Mouse (Mus musculus): ENCODE measurements at regions not wholly inside any gene's neighbourhood (a gene's known extent, or its start where the extent isn't known, plus 50 kb on each side); places are given as distances from the start of the nearest gene placed in this dataset.

DNA sequence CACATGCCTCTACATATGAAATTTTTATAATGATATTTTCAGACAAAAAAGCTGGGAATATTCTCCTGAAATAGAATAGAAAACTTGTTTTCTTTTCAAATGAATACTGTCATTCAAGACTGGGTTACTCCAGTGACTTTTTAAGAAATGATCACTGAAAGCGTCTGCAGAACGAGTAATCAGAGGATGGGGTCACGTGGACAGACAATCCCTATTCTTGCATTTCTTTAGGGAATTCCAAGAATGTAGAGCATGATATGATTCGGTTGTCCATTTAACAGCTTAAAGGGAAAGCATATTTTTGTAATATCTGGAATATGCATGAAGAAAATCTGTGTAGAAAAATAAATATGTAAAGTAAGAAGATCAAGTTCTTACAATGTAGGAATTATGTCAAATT is 65.6 kb downstream of the 4933402N22Rik start:
- no peak for DNase-seq

DNA sequence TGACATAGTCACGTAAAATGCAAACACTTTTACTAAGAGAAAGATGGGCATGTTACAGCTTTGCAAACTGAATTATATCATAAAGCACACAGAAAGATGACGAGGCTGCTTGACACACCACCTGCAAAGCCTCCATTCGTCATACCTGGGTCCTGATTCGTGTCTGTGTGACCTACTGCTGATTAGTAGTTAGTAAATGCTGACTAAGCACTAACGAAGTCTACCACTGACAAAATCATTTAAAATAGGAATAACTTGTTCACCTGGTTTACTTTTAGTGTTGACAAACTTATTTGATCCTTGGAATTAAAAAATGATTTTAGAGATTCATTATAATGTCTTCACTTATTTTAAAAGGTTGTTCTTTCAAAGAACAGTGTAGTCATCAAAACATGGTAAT is 71.3 kb downstream of the 4933402N22Rik start:
- no peak for DNase-seq

DNA sequence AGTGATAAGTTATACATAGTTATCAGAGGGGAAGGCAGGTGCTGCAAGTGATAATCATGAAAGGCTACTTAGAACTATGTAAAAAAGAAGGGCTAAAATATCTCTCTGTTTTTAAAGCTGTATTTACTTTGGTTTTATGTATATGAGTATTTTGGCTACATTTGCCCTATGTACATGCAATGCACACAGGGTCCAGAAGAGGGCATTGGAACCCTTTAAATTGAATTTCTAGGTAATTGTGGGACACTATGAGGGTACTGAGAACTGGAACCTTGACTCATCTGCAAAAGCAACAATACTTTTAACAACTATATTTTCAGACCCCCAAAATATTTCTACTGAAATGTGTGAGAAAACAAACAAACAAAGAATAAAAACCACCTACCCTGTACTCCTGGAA is 82.9 kb downstream of the 4933402N22Rik start:
- DNase-seq = no peak

DNA sequence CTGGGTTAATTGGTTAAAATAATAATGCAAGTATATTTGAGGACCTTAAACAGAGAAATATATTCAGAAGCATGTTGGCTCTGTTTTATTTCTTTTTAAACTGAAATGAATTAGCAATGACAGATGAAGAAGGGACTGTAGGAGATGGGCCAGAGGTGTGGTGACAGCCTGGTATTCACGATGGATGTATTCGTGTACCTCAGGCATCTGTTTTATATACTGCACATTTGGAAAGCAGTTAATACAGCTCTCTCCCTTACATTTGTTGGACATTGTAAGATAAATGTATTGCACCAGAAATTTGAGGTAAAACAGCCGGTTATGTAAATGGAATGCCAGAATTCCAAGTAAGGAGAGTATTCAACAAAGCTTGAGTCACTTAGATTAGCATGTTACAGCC is 88.6 kb downstream of the 4933402N22Rik start:
- no peak for DNase-seq

DNA sequence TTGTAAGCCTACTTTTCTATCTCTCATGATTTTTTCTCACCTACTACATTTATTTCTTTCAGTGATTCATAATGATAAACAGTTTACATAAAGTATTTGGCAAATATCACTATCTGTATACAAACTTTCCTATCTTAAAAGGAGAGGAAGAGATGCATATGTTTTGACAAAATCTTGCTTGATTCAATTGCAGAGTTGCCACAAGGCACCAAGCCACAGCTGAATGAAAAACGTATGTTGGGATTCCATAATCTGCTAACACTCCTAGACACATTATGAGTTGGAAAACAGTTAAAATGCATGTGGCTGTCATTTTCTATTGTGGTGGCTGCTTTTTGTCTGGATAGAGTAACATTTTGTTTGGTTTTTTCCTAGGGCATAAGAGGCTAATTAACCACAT is 98.5 kb downstream of the 4933402N22Rik start:
- DNase-seq = no peak

DNA sequence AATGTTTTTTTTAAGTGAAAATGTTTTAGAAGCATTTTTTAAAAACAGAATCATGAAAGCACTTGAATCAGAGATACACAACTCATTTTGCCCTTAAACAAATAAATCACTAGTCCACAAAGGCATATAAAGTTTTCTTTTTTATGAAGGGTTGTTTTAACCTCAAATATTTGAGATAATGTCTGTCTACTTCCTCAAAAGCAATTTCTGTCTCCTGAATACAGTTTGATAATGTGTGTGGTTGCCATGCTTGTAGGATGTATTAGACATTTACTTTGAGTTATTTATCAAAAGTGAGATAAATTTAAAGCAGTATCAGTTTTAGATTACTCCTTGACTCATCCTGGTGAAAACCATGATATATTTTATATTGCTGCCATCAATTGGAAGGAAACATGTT is 102.6 kb downstream of the 4933402N22Rik start:
- DNase-seq = no peak

DNA sequence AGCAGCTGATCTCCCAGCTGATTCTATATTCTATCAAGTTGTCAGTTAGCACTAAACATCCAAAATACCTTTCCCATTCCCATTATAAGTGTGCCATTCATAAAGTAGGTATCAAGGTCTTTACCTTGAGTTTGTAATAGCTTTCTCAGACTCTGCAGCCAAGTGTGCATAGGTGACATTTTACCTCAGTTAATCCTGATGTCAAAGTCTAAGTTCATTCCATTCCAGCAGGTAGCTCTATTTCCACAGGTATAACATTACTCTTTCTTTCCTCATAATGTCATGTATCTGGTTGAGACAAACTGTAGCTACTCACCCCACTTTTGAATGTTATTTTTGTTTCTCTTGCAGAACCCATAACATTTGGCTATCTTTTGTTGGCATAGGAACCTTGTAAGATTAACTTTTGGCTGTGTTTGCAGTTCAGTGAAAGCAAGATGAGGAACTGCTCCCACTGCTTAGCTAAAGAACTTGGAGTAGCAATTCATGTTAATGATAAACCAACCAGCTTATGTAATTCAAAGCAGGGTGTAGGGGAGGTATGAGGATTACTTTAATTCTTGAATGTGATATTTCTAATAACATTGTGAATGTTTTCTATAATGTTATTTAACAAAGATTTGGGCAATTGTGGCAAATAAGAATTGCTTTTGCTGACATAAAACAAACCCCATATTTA is 107.0 kb downstream of the 4933402N22Rik start:
- DNase-seq = no peak

DNA sequence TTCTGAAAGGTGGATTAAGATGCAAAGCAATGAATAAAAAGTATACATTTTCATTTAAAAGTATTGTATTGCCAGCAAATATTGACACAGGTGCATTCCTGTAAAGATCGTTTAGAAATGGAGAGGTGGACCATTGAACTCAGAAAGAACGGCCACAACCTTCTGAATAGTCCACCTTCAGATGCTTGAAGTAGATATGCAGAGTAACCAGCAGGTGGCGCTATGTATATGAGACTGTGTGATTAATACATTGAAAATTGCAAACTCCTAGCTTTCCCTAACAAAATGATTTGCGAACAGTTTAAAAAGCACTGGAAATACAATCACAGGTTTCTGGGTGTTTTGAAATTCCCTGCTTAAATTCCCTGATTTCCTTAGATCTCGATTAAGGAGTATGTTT is 112.2 kb downstream of the 4933402N22Rik start:
- DNase-seq = peak; percentile 62

DNA sequence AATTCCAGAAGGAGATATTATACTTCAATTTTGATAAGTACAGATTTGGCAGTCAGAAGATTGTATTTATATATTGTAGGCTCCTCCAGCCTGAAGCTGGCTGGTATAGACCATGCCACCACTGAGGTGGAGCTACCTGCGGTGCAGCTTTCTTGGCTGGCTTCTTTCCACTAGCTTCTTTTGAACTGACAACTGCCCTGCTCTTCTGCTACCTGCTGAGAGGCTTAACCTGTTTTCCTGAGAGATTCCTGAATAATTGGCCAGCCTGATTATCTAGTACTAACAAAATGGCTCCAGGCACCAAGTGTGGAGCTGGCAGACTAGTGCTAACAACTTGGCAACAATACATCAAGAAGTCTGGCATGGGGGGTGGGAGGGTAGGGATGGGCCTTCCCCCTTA is 132.0 kb downstream of the 4933402N22Rik start:
- no peak for DNase-seq

DNA sequence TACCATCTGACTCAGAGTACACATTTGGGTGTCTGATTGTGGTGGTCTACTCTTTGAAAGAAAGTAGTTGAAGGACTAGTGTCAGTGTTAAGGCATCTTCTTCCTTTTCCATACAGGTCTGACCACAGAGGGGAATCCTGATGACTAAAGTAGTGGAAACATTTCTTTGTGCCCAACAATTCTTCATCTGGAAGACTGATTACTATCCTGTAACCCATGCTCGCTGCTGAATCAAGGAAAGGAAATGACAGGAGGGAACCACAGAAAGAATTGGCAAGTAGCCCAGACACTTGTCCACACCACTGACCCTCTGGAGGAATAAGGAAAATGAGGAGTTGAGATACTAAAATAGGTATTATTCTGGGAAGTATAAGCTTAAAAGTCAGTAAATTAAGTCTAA is 162.3 kb downstream of the 4933402N22Rik start:
- no peak for DNase-seq

DNA sequence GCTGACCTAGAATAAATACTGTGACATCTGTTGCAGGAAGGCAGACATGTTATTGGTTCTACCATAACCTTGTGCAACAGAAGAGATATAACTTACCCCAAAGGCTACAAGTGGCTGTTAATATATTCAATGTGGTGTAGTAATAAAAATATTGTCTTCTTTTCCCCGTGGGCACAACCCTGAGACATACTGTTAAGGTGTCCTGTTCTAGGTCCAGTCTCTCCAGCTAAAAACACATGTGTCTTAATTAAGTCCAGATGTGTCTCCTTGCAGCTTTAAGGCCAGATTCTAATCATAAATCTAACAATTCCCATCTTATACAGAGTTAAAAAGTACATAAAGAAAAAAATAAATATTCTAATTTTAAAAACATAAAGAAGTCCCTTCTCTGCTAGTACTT is 175.8 kb downstream of the 4933402N22Rik start:
- no peak for DNase-seq

DNA sequence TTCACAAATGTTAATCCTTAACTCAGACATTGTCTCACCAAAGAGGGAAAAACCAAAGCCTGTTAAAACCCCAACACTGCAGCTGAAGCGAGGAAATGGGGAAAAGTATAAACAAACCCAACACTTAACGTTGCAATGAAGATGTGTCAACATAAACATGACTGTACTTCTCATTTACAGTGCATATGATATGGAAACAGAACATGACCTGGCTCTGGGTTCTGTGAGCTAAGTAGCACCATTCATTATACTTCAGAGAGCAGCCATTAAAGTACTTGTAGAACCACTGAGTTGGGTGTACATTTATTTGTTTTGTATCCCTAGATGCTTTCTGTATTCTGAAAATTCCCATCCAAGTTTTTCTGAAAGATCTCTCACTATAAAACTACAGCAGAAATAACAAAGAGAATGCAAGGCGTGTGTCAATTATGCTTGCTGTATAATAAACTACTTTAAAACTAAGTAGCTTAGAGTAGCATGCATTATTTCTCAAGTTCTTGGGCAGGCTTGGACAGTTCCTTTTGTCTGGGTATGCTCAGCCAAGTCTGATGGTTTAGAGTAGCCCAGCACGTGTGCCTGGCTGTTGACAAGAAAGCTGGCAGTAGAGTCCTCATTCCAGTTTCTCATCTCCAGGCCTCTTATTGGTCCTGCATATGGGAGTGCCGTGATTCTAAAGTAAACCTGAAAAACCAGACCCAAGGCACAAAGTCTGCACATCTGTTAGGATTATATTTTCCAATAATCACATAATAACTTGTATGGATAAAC is 198.9 kb downstream of the 4933402N22Rik start:
- no peak for DNase-seq

DNA sequence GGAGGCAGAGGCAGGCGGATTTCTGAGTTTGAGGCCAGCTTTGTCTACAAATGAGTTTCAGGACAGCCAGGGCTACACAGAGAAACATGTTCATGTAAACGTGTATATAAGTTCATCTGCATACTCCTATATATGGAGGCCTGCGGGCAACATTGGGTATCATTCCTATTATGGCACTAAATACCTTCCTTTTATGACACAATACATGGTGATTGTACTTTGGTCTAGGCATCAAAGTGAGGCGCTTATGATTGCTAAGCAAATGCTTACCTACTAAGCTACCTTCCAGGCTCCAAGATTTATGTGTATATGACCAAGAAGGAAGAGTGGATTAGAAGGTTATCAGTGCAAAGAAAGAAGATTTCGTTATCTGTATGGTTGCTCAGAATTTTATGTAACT is 207.1 kb downstream of the 4933402N22Rik start:
- no peak for DNase-seq

DNA sequence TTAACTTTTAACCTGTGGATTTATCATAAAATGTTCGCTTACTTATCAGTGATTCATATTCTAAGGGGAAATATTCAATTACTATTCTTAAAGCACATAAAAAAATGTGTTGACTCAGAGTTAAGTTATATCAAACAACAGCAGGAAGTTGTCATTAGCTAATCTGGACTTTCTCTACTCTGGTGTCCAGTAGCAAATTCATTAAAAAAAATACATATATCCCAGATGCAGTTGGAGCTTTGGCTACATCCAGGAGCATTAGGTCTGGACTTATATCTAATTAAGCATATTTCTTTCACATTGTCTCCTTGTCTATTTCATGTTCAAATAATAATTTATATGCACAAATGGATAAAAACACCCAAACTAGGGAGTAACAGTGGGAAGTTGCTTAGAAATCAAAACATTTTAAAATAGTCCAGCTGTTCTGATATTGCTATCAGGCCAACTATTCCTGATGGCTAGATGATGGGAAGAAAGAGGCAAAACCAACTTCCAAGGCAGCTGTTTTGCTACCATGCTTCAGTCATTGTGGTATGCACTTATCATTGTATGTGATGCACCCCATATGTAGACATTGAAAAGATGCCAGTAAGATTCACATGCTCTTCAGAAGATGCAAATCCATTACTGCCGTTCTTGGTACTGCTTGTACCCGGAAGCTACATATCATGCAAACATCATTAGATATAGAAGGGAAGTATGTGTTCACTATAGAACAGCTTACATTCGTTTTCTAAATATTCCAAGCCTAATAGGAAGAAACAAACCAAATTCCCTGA is 209.8 kb downstream of the 4933402N22Rik start:
- DNase-seq = no peak

DNA sequence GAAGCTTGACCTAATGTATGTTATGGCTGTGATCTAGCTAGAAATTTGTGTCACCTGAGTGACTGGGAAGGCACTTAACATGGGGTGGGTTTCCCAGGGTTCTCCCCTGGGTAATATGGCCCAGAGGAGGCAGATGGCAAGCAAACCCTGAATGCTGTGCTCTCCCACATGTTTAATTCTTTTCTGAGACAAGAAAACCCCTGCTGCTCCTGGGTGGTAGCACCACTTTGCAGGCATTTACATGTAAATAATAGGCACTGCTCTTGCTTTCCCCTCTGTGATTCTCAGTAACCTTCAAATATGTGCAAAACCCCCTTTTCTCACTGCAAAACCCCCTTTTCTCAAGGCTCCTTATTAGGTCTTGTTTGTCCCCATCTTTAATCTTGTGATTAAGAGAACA is 221.1 kb downstream of the 4933402N22Rik start:
- no peak for DNase-seq

DNA sequence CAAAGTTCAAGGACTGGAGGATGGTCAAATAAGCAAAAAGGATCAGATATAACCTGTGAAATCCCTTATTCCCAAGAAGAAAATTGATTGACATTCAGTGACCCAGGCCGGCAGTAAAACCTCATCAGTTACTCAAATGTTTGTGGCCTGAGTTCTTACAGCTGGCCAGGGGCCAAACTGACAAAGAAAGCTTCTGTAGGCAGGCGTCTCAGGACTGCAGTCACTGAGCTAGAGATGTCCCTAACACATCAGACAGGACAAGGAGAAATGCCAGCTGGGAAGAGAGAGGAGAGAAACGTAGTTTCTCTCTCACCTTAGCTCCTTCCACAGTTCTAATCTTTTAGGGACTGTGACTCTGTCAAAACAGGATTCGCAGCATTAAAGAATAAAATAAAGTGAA is 229.9 kb upstream of the Sema3d start:
- no peak for DNase-seq

DNA sequence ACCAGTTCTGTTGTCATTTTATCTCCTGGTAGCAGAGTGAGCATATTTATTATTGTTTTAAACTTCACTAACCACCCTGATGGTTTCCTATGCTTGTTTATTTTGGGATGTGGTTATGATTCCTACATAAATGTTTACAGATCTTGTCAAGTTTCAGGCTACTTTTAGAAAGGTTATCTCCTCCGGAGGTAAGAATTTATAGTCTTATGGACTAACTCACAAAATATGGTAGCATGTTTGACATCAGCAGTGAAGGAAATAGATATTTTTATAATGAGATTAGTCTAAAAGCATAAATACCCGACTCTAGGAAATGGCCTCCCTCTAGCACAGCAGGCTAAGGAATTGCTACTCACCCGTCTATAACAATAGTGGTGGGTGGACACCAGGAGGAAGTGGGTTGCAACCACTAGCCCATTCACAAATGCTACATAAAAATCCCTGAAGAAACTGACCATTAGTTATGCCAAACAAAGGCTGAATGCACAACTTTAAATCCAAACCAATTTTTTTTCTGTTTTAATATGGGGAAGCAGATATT is 228.6 kb upstream of the Sema3d start:
- DNase-seq = no peak

DNA sequence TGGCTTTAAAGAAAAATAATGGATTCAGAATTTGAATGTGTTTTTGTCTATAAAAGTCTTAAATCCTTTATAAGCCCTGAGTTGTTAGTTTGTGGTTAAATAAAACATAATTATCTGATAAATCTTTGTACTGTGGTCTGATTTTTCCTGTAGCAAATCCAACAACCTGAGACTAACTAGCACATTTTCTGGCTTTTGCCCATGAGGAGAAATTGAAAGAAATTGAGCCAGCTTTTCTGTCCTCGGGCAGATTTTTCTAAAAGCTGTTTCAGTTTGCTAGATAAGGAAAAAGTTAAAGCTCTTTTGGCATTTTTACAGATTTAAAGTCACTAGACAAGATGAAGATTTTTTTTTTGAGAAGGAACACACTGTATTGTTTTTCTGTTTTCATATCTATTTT is 191.5 kb upstream of the Sema3d start:
- no peak for DNase-seq

DNA sequence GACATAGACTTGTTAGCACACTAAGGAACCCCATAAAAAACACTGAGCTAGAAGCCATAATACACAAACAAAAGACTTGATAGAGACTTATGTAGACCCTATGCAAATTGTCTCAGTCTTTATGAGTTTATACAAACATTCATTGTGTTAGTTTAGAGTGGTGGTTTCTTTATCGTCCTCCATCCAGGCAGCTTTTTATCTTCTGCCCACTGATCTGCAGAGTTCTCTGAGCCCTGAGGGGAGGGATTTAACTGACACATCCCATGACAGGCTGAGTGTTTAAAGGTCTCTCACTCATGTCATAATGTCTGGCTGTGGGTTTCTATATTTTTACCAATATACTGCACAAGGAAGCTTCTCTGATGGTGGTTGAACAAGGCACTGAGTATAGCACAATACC is 175.7 kb upstream of the Sema3d start:
- no peak for DNase-seq

DNA sequence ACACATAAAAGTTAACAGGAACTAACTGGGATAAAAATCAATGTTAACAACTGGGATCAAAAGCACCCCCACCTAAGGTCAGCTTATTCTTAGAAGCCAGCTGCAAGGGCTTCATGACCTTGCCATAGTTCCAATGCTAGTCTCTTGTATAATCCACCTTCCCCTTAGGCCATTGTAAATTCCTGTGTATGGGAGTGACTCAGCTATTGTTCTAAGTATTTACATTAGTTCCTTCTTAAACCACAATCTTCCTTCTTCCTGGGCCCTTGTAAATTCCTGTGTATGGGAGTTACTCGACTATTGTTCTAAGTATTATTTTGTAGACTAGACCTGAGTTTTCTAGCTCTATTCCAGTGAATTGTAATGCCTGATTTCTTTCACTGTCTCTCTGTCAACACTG is 173.6 kb upstream of the Sema3d start:
- no peak for DNase-seq

DNA sequence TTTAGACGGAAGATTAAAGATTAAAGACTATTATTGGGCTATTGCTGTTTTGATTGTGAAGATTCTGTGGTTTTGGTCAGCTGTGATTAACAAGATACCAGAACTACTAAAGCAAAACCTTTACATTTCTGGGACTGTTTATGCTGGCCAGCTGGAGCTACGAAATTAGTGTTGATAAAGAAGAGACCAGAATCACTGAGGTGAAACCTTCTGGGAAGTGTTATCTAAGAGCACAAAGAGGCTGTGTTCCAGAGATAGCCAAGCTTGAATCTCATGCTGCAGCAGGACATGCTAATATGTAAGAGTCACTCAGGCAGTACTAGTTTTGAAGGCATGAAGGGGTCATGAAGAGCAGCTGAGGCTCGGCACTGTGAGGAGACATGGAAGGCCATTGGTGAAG is 169.7 kb upstream of the Sema3d start:
- no peak for DNase-seq

DNA sequence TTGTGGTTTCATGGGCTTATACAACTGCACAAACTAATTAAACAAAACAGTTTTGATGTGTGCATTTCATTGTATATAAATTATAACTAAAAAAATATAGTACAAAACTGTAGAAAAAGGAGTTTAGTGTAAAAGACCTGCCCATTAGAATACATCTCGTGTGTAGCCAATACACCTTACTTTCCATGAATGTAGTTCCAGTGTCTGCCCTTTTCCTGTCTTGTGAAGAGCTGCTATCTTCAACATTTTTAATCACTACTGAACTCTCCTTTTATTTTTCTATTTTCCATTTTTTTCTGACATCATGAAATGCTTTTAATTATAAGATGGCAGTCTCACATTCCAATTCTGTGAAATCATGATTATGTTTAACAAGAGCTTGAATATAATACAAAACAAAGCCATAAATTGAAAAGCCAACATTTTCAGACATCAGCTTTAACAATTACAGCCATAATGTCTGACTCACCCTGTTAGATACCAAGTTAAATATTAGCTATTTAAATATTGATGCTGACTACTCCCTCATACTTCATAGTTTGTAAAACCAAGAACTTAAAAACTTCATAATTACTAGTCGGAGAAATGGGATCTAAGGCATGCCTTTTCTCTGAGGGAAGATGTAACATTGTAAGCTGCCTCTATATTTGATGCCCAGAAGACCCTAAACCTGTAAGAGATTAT is 163.6 kb upstream of the Sema3d start:
- no peak for DNase-seq

DNA sequence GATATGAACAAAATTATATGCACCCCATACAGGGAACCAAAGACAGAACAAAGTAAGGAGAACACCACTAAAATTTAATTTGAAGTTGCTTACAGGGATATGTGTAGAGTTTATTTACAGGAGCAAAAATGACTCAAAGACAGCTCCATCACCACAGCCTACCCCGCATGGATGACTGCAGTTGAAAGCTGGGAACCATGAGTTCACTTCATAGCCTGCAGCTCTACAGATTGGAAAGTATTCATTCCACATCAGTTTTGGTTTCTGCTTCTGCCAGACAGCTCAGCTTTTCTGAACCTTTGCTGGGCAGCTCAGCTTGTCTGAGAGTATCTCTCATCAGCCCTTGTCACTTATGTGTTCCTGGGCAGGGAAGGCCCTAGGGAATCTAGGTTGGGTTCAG is 160.6 kb upstream of the Sema3d start:
- DNase-seq = no peak

Data from lung, postnatal 14 days (tissue).